Mouse (Mus musculus) heart, adult 2 months (tissue): Measurements from ENCODE around the gene Dscaml1. TPM values are rescaled to one million over a fixed set of nuclear protein-coding genes. Genes with fewer than 3 reads are reported as not detected.
A peak's percentile ranks its signal among the peaks of the same experiment; 100 is the strongest.

Experiments
- DNase-seq, 2 experiments: peaks; one replicate each; pipeline ENCODE4 v3.0.0; 2021
- H3K27ac ChIP-seq: fragments of 200-600 bp; 2 replicates; pipeline ENCODE4 v1.8.1; 2022
- H3K27me3 ChIP-seq: fragments of 200-500 bp; 2 replicates; pipeline ENCODE4 v1.6.1; 2012; ENCODE audit warnings: mild to moderate bottlenecking, low read length, inconsistent platforms, mixed read lengths; ENCODE audit not compliant: control insufficient read depth, insufficient read depth
- H3K36me3 ChIP-seq: fragments of 200-500 bp; 2 replicates; pipeline ENCODE4 v1.6.1; 2012; ENCODE audit warnings: low read length, inconsistent platforms; ENCODE audit not compliant: control insufficient read depth, insufficient read depth
- H3K4me1 ChIP-seq: fragments of 200-500 bp; 2 replicates; pipeline ENCODE4 v1.6.1; 2011; ENCODE audit warnings: low read length; ENCODE audit not compliant: control insufficient read depth, insufficient read depth
- H3K4me3 ChIP-seq: fragments of 200-600 bp; 2 replicates; pipeline ENCODE4 v1.8.1; 2022
- H3K79me2 ChIP-seq: fragments of 200-500 bp; replicated peaks from 2 replicates; pipeline ENCODE4 v1.6.1; 2012; ENCODE audit warnings: mild to moderate bottlenecking, inconsistent platforms, low read length, moderate library complexity, mixed read lengths; ENCODE audit not compliant: control insufficient read depth, insufficient read depth
- H3K9ac ChIP-seq: fragments of 200-500 bp; 2 replicates; pipeline ENCODE4 v1.6.1; 2012; ENCODE audit warnings: low read depth, mild to moderate bottlenecking, control low read depth, inconsistent platforms, low read length, mixed read lengths
- CTCF ChIP-seq: fragments of 200-600 bp; IDR thresholded peaks from 2 replicates; pipeline ENCODE4 v1.8.1; 2022; ENCODE audit warnings: antibody characterized with exemption, mild to moderate bottlenecking, moderate library complexity
- EP300 ChIP-seq: fragments of 200-500 bp; IDR thresholded peaks from 2 replicates; pipeline ENCODE4 v1.6.1; 2011; ENCODE audit warnings: low read depth, low read length, control low read depth; ENCODE audit not compliant: insufficient read depth
- POLR2A ChIP-seq: fragments of 200-500 bp; IDR thresholded peaks from 2 replicates; pipeline ENCODE4 v1.6.1; 2011; ENCODE audit warnings: mild to moderate bottlenecking, low read depth, low read length, control low read depth; ENCODE audit not compliant: insufficient read depth
- WGBS: fragments of 180-500 bp; shearing (Covaris S2); methylation state at CpG from one replicate; pipeline ENCODE4 v1.1.7; 2018; 5-methylcytosine and 5-hydroxymethylcytosine counted together
- intact Hi-C: fragments of 180-260 bp; cut with DNase I; formaldehyde crosslinking; loops from one replicate; pipeline ENCODE4 v1.15.1; 2025
- polyA plus RNA-seq: library from polyadenylated mRNA; depleted of rRNA; stranded (reverse); fragments of >200 nt; gene quantifications from 2 replicates; pipeline ENCODE4 v1.2.3, GENCODE M21; 2012
- total RNA-seq, 2 experiments: library from RNA; stranded (reverse); gene quantifications; 2 replicates each; pipeline ENCODE4 v1.2.3; 2021

The Dscaml1 gene
- total and polyA plus RNA-seq, 3 experiments, result 0.14 TPM; not detected in 2

DNA sequence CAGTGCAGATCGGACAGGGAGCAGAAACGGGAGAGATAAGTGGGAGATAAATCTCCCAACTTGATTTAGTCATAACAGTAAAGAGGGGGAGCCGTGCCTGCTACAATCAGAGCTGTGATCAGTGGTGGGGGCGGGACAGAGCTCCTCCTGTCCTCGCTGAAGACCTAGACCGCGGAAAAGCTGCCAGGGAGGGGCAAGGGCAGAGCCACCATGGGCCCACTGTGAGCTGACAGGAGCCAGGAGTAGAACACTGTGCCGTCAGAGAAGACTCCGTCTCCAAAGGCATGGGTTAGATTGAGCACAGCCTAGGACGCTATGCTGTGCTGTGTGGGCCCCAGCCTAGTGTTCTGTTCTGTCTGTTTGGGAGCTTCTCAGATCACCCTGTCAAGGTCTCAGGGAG lies 72.8 kb downstream of the Dscaml1 start:
- H3K9ac ChIP-seq, result no peak overlapping the region
- no peaks in the 10 kb centered on the region for H3K36me3 ChIP-seq
- no peak for DNase-seq
- H3K4me3 ChIP-seq, result no peak overlapping the region
- H3K4me1 ChIP-seq, result no peaks in the 10 kb centered on the region
- H3K27me3 ChIP-seq, result no peaks in the 10 kb centered on the region
- H3K27ac ChIP-seq, result no peak overlapping the region
- WGBS, result 55% methylated on average over 10 of the region's 10 CpGs
- no peaks in the 10 kb centered on the region for H3K79me2 ChIP-seq
- no peak for TF ChIP-seq POLR2A
- TF ChIP-seq CTCF, result no peak
- TF ChIP-seq EP300, result no peak
- intact Hi-C loops, result no loop called here

DNA sequence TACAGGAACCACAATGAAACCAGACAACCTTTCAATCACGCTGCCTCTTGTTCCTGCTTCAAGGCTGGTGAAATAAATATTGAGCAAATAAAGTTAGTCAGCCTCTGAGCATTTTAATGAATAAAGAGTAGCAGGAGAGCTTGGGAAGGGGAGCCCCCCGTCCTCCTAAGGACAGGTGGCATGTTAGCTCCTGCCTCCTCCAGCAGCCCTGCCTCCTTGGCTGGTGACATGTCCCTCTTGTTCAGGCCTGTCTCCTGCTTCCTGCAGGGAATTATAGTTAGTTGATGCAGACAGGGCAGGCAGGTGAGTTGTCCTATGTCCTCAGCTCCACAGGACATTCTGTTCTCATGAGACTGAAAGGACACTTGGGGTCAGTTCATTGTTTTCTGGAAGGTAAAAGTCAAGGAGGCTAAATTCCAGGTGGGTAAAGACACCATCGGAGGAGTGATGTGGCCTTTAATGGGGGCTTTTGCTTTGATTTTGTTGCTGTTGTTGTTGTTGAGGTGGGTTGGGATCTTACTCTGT lies 73.7 kb downstream of the Dscaml1 start:
- DNase-seq, result no peak
- Histone ChIP-seq H3K9ac (no peak overlapping the region), H3K4me3 (no peak overlapping the region), H3K27ac (no peak overlapping the region), H3K36me3 (no peaks in the 10 kb centered on the region), H3K27me3 (no peaks in the 10 kb centered on the region), H3K4me1 (no peaks in the 10 kb centered on the region), H3K79me2 (no peaks in the 10 kb centered on the region)
- no peak for TF ChIP-seq POLR2A
- TF ChIP-seq CTCF, result no peak
- TF ChIP-seq EP300, result no peak
- 79% methylated on average over 3 of the region's 3 CpGs for WGBS
- intact Hi-C loops, result no loop called here

DNA sequence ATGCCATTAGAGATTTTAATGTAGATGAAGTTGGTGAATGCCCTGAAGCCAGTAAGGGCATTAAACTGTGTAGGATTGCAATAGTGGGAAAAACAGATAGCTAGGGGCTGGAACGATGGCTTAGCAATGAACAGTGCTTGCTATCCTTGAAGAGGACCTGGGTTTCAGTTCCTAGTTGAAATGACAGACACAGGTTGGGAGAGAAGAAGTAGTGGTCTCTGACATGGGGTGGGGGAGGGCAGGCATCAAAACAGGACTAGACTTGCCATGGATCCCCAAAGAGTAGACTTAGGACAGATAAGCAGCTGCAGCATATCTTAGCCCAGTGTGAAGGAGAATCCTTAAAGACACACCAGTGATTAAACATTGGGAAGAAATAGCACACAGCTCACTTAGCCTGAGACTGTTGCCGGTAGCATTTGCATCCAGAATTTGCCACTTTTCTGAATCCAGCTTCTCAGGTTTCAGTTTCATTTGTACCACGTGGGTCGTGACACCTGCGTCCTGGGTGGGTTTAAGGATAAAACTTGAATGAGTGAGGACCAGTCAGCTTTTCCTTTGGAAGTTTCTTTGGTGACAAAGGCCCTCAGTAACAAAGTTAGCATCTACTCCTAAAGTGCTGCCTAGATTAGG lies 75.0 kb downstream of the Dscaml1 start:
- H3K4me1 ChIP-seq, result peaks cover 2% of the 10 kb centered on the region; the same call in 1 of the 2 replicates
- WGBS, result 73% methylated on average over 5 of the region's 5 CpGs
- DNase-seq, result no peak
- no peaks in the 10 kb centered on the region for H3K79me2 ChIP-seq
- H3K9ac ChIP-seq, result no peak overlapping the region
- H3K4me3 ChIP-seq, result no peak overlapping the region
- H3K27me3 ChIP-seq, result no peaks in the 10 kb centered on the region
- H3K36me3 ChIP-seq, result no peaks in the 10 kb centered on the region
- intact Hi-C loops, result no loop called here
- no peak overlapping the region for H3K27ac ChIP-seq
- no peak for TF ChIP-seq POLR2A
- TF ChIP-seq EP300, result no peak
- TF ChIP-seq CTCF, result no peak

DNA sequence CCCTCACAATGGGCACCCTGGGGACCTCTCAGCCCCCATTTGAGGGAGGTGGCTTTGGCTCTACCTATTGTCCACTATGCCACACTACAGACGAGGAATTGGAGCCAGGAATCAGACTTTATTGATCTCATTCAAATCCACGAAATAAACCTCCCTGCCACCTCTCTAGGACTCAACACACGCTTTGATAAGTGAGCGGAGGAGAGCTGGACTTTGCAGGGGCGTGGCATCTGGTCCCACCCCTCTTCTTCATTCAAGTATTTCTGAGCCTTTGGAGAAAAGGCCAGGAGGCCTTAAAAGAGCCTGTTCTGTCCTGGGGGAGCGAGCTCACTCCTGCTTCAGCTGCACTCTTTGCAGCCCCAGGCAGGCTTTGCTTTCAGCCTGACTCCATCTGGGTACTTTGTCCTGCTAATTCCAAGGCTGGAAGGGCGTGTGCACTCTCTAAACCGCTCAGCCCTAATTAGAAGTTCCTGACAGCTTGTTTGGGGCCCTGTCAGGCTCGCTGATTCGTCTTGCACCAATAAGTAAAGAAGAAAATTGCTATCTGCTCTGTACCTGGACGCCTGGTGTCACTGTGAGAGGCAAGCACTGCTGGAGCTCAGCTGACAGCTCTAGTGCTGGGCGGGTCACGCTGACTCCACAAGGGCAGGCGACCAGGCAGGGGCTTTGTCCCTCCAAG lies 75.7 kb downstream of the Dscaml1 start:
- H3K27ac ChIP-seq, result no peak overlapping the region
- no peak overlapping the region for H3K4me3 ChIP-seq
- H3K9ac ChIP-seq, result no peak overlapping the region
- intact Hi-C loops, result no loop called here
- H3K79me2 ChIP-seq, result no peaks in the 10 kb centered on the region
- no peaks in the 10 kb centered on the region for H3K27me3 ChIP-seq
- H3K36me3 ChIP-seq, result no peaks in the 10 kb centered on the region
- WGBS, result 57% methylated on average over 14 of the region's 14 CpGs
- H3K4me1 ChIP-seq, result peaks cover 2% of the 10 kb centered on the region; the same call in 1 of the 2 replicates
- TF ChIP-seq EP300, result no peak
- no peak for DNase-seq

DNA sequence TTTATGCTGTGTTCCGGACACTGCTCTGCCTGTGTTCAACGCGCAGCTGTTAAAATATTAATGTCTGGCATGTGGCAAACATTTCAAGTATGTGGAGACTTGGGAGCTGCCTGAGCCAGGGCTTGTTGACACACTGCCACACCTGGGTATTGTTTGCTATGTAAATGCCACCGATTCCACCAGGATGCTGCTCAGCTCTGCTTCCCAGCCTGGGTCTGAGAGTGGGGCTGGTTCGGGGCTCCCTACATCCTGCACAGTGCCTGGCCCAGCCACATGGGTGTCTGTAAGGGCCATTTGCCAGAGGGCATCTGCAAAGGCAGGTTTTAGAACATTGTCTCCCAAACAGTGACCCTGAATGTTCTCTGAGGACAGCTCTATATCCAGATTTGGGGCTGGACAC lies 78.5 kb downstream of the Dscaml1 start:
- peaks cover 3% of the 10 kb centered on the region; the same call in 1 of the 2 replicates for H3K4me1 ChIP-seq
- no peak overlapping the region for H3K27ac ChIP-seq
- no peaks in the 10 kb centered on the region for H3K79me2 ChIP-seq
- intact Hi-C loops, result no loop called here
- H3K27me3 ChIP-seq, result no peaks in the 10 kb centered on the region
- H3K4me3 ChIP-seq, result no peak overlapping the region
- TF ChIP-seq EP300 (no peak), CTCF (no peak), POLR2A (no peak)
- 29% methylated on average over 5 of the region's 5 CpGs for WGBS
- peak in 1 of 2 experiments; percentile 7 for DNase-seq
- no peak overlapping the region for H3K9ac ChIP-seq
- no peaks in the 10 kb centered on the region for H3K36me3 ChIP-seq

DNA sequence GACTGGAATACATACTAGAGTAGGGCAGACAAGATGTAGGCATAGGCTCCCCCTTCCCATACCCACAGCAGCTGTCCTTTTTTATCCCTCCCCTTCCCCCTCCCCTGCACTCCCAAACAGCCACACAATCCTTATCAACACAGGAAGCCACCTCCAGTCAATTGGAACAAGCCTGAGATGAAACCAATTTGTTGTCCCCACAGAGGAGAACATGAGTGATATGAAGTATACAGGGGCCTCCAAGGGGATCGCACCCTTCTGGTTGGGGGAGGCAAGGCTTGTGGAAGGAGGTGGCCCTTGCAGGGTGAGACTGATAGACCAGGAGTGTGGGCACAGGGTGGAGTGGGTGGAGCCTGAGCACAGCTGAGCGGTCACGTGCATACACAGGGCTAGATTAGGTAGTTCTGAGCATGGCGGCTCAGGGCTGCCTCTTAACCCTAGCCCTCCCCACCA lies 79.1 kb downstream of the Dscaml1 start:
- no peak overlapping the region for H3K4me3 ChIP-seq
- peaks cover 3% of the 10 kb centered on the region; the same call in 1 of the 2 replicates for H3K4me1 ChIP-seq
- no peak for DNase-seq
- 10% methylated on average over 4 of the region's 4 CpGs for WGBS
- no peaks in the 10 kb centered on the region for H3K27me3 ChIP-seq
- H3K36me3 ChIP-seq, result no peaks in the 10 kb centered on the region
- no peak for TF ChIP-seq EP300
- no peak for TF ChIP-seq POLR2A
- no peak for TF ChIP-seq CTCF
- H3K79me2 ChIP-seq, result no peaks in the 10 kb centered on the region
- H3K9ac ChIP-seq, result no peak overlapping the region
- intact Hi-C loops, result no loop called here
- H3K27ac ChIP-seq, result no peak overlapping the region
